Mouse (Mus musculus) heart, embryonic 11.5 days (tissue): ENCODE measurements around the gene P3h1. TPM values are rescaled to one million over a fixed set of nuclear protein-coding genes. Genes with fewer than 3 reads are reported as not detected.
A peak's percentile ranks its signal among the peaks of the same experiment; 100 is the strongest.

Experiments
- ATAC-seq: fragments of 200-750 bp; cut with Nextera tagmentation; replicated peaks from 2 replicates; pipeline ENCODE4 v1.8.0; 2017; ENCODE audit warnings: moderate library complexity; ENCODE audit not compliant: insufficient number of reproducible peaks, low FRiP score, low TSS enrichment
- H3K27ac ChIP-seq: fragments of 300-500 bp; sonication (generic); 2 replicates; pipeline ENCODE4 v1.5.1; 2014; ENCODE audit warnings: mild to moderate bottlenecking, low read depth, low read length
- H3K27me3 ChIP-seq: fragments of 300-500 bp; sonication (generic); 2 replicates; pipeline ENCODE4 v1.6.1; 2014; ENCODE audit warnings: mild to moderate bottlenecking, low read length, mixed read lengths; ENCODE audit not compliant: control insufficient read depth, insufficient read depth
- H3K36me3 ChIP-seq: fragments of 300-500 bp; sonication (generic); 2 replicates; pipeline ENCODE4 v1.6.1; 2014; ENCODE audit warnings: mild to moderate bottlenecking, low read length, moderate library complexity, mixed read lengths; ENCODE audit not compliant: control insufficient read depth, insufficient read depth
- H3K4me1 ChIP-seq: fragments of 300-500 bp; sonication (generic); 2 replicates; pipeline ENCODE4 v1.6.1; 2014; ENCODE audit warnings: low read length; ENCODE audit not compliant: control insufficient read depth, insufficient read depth
- H3K4me2 ChIP-seq: fragments of 300-500 bp; sonication (generic); 2 replicates; pipeline ENCODE4 v1.6.1; 2014; ENCODE audit warnings: mild to moderate bottlenecking, moderate library complexity
- H3K4me3 ChIP-seq: fragments of 300-500 bp; sonication (generic); 2 replicates; pipeline ENCODE4 v1.5.1; 2014; ENCODE audit warnings: low read depth, low read length
- H3K9ac ChIP-seq: fragments of 300-500 bp; sonication (generic); 2 replicates; pipeline ENCODE4 v1.6.1; 2014; ENCODE audit warnings: mild to moderate bottlenecking, low read depth, low read length, moderate library complexity
- H3K9me3 ChIP-seq: fragments of 300-500 bp; sonication (generic); replicated peaks from 2 replicates; pipeline ENCODE4 v1.6.1; 2016; ENCODE audit warnings: low read length; ENCODE audit not compliant: control insufficient read depth
- WGBS: fragments of 180-500 bp; shearing (Covaris S2); extraction: QIAGEN DNeasy Blood & Tissue Kit; methylation state at CpG from one replicate; pipeline ENCODE4 v1.1.7; 2014; ENCODE audit not compliant: insufficient replicate concordance; 5-methylcytosine and 5-hydroxymethylcytosine counted together
- polyA plus RNA-seq: library from polyadenylated mRNA; unstranded; fragments of >200 nt; fragmentation: Nextera tagmentation; extraction: Ambion mirVana; gene quantifications from 2 replicates; pipeline ENCODE4 v1.2.1, GENCODE M21; 2014

The P3h1 gene
- polyA plus RNA-seq, 1 experiment from 2014 or later = 32.1 TPM

DNA sequence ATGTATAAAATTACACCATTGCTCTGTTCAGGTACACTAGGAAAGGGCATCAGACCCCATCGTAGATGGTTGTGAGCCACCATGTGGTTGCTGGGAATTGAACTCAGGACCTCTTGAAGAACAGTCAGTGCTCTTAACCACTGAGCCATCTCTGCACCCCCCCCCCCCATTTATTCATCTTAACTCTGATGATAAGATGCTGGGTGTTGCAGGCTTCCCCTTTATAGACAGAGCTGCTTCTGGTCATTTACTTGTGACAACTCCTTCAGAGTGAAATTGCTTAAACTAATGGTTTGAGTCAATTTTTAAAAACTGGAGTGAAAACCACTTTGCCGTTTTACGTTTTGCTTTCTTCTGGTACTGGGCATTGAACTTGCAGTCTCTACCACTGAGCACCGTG, 40.0 kb upstream of the P3h1 start:
- 82% methylated on average over 4 of the region's 4 CpGs for WGBS
- Histone ChIP-seq H3K4me2 (no peak overlapping the region), H3K36me3 (no peaks in the 10 kb centered on the region), H3K4me1 (peaks cover 8% of the 10 kb centered on the region; the same call in 1 of the 2 replicates), H3K27me3 (no peaks in the 10 kb centered on the region), H3K4me3 (no peak overlapping the region), H3K27ac (no peak overlapping the region), H3K9me3 (no peaks in the 10 kb centered on the region), H3K9ac (no peak overlapping the region)
- no peak for ATAC-seq

DNA sequence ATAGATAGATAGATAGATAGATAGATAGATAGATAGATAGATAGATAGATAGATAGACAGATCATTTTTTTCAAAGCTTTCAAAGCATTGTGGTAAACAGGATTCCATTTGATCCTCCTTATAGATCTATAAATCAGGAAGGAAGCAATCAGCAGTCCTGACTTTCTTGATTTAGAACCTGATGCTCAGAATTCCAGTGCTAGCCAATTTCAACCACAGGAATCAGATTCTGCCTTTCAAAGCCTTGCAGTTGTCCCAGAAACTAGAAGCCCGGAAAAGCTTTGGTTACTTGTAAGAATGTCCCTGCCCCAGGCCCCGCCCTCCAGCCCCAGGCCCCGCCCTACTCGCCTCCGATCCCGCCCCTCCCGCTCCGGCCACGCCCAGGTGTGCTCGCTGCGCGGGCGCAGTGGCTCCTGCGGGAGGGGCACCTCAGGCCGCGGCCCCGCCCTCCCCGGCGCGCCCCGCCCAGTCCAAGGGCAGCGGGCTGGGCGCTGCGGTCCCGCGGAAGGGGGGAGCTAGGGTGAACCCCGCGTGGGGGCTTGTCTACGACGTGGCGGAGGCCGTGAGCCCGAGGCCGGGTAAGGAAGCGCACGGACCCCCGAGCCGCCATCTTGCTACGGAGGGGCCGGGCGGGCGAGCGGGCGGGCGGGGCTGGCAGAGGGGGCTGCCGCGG, 37.7 kb upstream of the P3h1 start, which contains the start of gene Svbp:
Gene Svbp, plus strand, starts transcription at position 398 of the 673 bp plus-strand sequence.
- ATAC-seq = peak; percentile 92
- Histone ChIP-seq H3K4me3 (peak within 1 kb of the TSS; percentile 63), H3K9ac (peak within 1 kb of the TSS; percentile 93), H3K9me3 (no peaks in the 10 kb centered on the region), H3K36me3 (no peaks in the 10 kb centered on the region), H3K27ac (peak within 1 kb of the TSS; percentile 64; the same call in 1 of the 2 replicates), H3K4me1 (peaks cover 17% of the 10 kb centered on the region), H3K4me2 (peak within 1 kb of the TSS; percentile 81), H3K27me3 (no peaks in the 10 kb centered on the region)
- WGBS = under 1% methylated on average over 38 of the region's 47 CpGs

DNA sequence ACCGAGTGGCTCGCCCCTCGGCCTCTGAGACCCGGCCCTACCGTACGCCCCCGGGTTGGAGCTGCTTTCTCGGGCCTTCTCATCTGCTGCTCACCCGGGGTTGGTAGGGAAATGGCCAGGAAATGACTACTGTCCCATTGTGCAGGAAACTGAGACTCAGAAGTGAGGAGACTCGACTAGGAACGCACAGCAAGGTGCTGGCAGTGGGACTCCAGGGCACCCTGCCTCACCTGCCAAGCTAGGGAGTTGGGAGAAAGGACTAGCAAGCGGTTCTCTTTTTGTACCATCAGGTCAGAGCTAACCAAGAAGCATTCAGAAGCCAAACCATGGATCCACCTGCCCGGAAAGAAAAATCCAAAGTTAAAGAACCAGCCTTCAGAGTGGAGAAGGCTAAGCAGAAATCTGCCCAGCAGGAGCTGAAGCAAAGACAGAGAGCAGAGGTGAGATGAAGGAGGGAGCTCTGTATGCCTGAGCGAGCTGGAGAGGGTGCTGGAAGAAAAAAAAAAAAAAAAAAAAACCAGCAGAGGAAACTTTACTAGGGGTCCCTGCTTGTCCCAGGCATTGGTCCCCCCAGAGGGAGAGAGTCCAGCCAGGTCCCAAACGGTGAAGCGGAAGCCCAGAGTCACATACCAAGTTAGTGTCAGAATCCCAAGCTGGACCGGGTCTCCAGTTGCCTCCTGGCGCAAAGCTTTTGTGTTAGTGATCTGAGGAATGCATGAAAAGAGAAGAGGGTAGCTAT, 37.0 kb upstream of the P3h1 start:
- no peak for ATAC-seq
- 13% methylated on average over 18 of the region's 18 CpGs for WGBS
- Histone ChIP-seq H3K27me3 (no peaks in the 10 kb centered on the region), H3K9me3 (no peaks in the 10 kb centered on the region), H3K4me1 (peaks cover 17% of the 10 kb centered on the region), H3K36me3 (peaks cover 2% of the 10 kb centered on the region), H3K27ac (peak overlapping the region; percentile 64; the same call in 1 of the 2 replicates), H3K9ac (peak overlapping the region; percentile 93), H3K4me2 (peak overlapping the region; percentile 81), H3K4me3 (peak overlapping the region; percentile 63)

- Histone ChIP-seq H3K27me3 (no peaks in the 10 kb centered on the region), H3K4me1 (peaks cover 17% of the 10 kb centered on the region), H3K36me3 (peaks cover 5% of the 10 kb centered on the region), H3K9me3 (no peaks in the 10 kb centered on the region), H3K4me2 (peak overlapping the region; percentile 11; the same call in 1 of the 2 replicates), H3K27ac (no peak overlapping the region), H3K4me3 (no peak overlapping the region), H3K9ac (no peak overlapping the region)
- no peak for ATAC-seq
- 84% methylated on average over 6 of the region's 6 CpGs for WGBS
These were observed 34.6 kb upstream of the P3h1 start for GRCm38 (mm10) chr4:119198105-119198504.

DNA sequence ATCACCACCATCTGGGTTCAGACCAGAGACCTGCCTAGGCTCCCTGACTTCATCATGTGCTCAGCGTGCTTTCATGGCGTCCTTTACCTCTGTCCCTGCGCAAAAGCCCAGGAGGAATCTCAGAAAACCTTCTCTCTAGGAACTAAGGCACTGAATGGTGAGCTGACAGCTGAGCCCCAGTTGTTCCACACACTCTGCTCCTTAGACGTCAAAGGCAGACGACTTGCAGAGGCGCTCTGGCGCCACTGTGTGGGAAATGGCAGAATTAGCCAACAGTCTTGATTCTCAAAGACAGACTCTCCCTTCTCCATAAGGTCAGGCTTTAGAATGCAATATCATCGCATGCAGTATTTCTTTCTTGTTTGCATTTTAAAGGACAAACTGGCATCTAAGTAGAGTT, 28.0 kb upstream of the P3h1 start:
- Histone ChIP-seq H3K9me3 (no peaks in the 10 kb centered on the region), H3K36me3 (peaks cover 5% of the 10 kb centered on the region), H3K27ac (no peak overlapping the region), H3K4me3 (no peak overlapping the region), H3K9ac (no peak overlapping the region), H3K4me1 (no peaks in the 10 kb centered on the region), H3K4me2 (no peak overlapping the region), H3K27me3 (no peaks in the 10 kb centered on the region)
- no peak for ATAC-seq
- WGBS = 17% methylated on average over 8 of the region's 8 CpGs

- H3K9me3 ChIP-seq = no peaks in the 10 kb centered on the region
- H3K4me3 ChIP-seq = no peak overlapping the region
- H3K27ac ChIP-seq = no peak overlapping the region
- H3K9ac ChIP-seq = no peak overlapping the region
- 68% methylated on average over 8 of the region's 8 CpGs for WGBS
- no peak overlapping the region for H3K4me2 ChIP-seq
- no peaks in the 10 kb centered on the region for H3K36me3 ChIP-seq
- H3K4me1 ChIP-seq = 0 out of 2 replicates have a peak, but pooled peaks cover 9% of the 10 kb centered on the region
- no peak for ATAC-seq
- 0 out of 2 replicates have a peak, but pooled peaks cover 3% of the 10 kb centered on the region for H3K27me3 ChIP-seq
These were observed 16.0 kb upstream of the P3h1 start for GRCm38 (mm10) chr4:119216667-119217066.

- Histone ChIP-seq H3K9ac (no peak within 1 kb of the TSS), H3K4me1 (0 out of 2 replicates have a peak, but pooled peaks cover 9% of the 10 kb centered on the region), H3K36me3 (no peaks in the 10 kb centered on the region), H3K4me3 (no peak within 1 kb of the TSS), H3K27ac (no peak within 1 kb of the TSS), H3K27me3 (0 out of 2 replicates have a peak, but pooled peaks cover 3% of the 10 kb centered on the region), H3K9me3 (no peaks in the 10 kb centered on the region), H3K4me2 (no peak within 1 kb of the TSS)
- 11% methylated on average over 11 of the region's 11 CpGs for WGBS
- ATAC-seq = no peak
These were observed 14.5 kb upstream of the P3h1 start, which contains the start of gene Tmem269 for GRCm38 (mm10) chr4:119218169-119218568. Gene Tmem269, minus strand, starts transcription at chr4:119218217.

GRCm38 (mm10) chr4:119223696-119224095, 9.0 kb upstream of the P3h1 start:
- H3K9ac ChIP-seq = no peak overlapping the region
- no peaks in the 10 kb centered on the region for H3K4me1 ChIP-seq
- 80% methylated on average over 1 of the region's 1 CpGs for WGBS
- no peak overlapping the region for H3K27ac ChIP-seq
- H3K9me3 ChIP-seq = no peaks in the 10 kb centered on the region
- no peaks in the 10 kb centered on the region for H3K27me3 ChIP-seq
- ATAC-seq = no peak
- H3K36me3 ChIP-seq = peaks cover 31% of the 10 kb centered on the region
- no peak overlapping the region for H3K4me2 ChIP-seq
- H3K4me3 ChIP-seq = no peak overlapping the region
